Mouse (Mus musculus) CH12.LX (cell line): ENCODE measurements around the gene 1110017D15Rik.

Source experiments
- CHD2 ChIP-seq: IDR thresholded peaks from 2 replicates; pipeline ENCODE4 v1.6.1; 2011; ENCODE audit warnings: low read length, improper control_type of control experiment
- CTCF ChIP-seq, 2 experiments: IDR thresholded peaks in 1 of 2; conservative IDR thresholded peaks in 1 of 2; 2 replicates each; pipeline ENCODE4 v1.5.1; 2011 to 2012; ENCODE audit warnings: low read depth in 2 of 2, low read length in 2 of 2, improper control_type of control experiment in 1 of 2, inconsistent platforms in 1 of 2, mild to moderate bottlenecking in 1 of 2, moderate library complexity in 1 of 2
- GABPA ChIP-seq: IDR thresholded peaks from 2 replicates; pipeline ENCODE4 v1.6.1; 2012; ENCODE audit warnings: low read depth, low read length, improper control_type of control experiment, inconsistent platforms; ENCODE audit not compliant: insufficient replicate concordance
- JUND ChIP-seq: conservative IDR thresholded peaks from 2 replicates; pipeline ENCODE4 v1.6.1; 2011; ENCODE audit warnings: low read depth, low read length, improper control_type of control experiment
- MAFK ChIP-seq: IDR thresholded peaks from 2 replicates; pipeline ENCODE4 v1.6.1; 2011; ENCODE audit warnings: low read length, improper control_type of control experiment; ENCODE audit not compliant: insufficient replicate concordance
- MAX ChIP-seq: IDR thresholded peaks from 2 replicates; pipeline ENCODE4 v1.6.1; 2011; ENCODE audit warnings: low read length, improper control_type of control experiment
- MAZ ChIP-seq: IDR thresholded peaks from 2 replicates; pipeline ENCODE4 v1.6.1; 2012; ENCODE audit warnings: low read depth, mild to moderate bottlenecking, inconsistent platforms, low read length, improper control_type of control experiment, moderate library complexity
- MYC ChIP-seq: IDR thresholded peaks from 2 replicates; pipeline ENCODE4 v1.6.1; 2011; ENCODE audit warnings: low read depth, mild to moderate bottlenecking, improper control_type of control experiment, low read length
- NELFE ChIP-seq: IDR thresholded peaks from 2 replicates; pipeline ENCODE4 v1.6.1; 2011; ENCODE audit warnings: low read depth, low read length, improper control_type of control experiment
- POLR2A ChIP-seq: IDR thresholded peaks from 2 replicates; pipeline ENCODE4 v1.6.1; 2011; ENCODE audit warnings: low read depth, mild to moderate bottlenecking, improper control_type of control experiment, low read length
- POLR2AphosphoS2 ChIP-seq: IDR thresholded peaks from 2 replicates; pipeline ENCODE4 v1.6.1; 2011; ENCODE audit warnings: low read depth, low read length, improper control_type of control experiment
- RAD21 ChIP-seq: IDR thresholded peaks from 2 replicates; pipeline ENCODE4 v1.6.1; 2011; ENCODE audit warnings: low read depth, mild to moderate bottlenecking, low read length, improper control_type of control experiment, moderate library complexity
- TBP ChIP-seq: conservative IDR thresholded peaks from 2 replicates; pipeline ENCODE4 v1.6.1; 2011; ENCODE audit warnings: low read depth, low read length, improper control_type of control experiment
- ZNF384 ChIP-seq: IDR thresholded peaks from 2 replicates; pipeline ENCODE4 v1.6.1; 2012; ENCODE audit warnings: low read depth, low read length, improper control_type of control experiment, inconsistent platforms

- TF ChIP-seq ZNF384 (no peak), POLR2A (no peak), CTCF (conservative IDR thresholded peaks at IDR 0.05 in 1 of 2, IDR thresholded peaks at IDR 0.05 in 1 of 2; ENCODE audit: low read depth in 2 of 2, low read length in 2 of 2) (no peak), TBP (no peak), RAD21 (no peak), GABPA (no peak), POLR2AphosphoS2 (no peak), MAZ (no peak), MAFK (no peak), NELFE (no peak), MYC (no peak), CHD2 (no peak), MAX (no peak), JUND (no peak)
These were observed 9.4 kb upstream of the 1110017D15Rik start for GRCm38 (mm10) chr4:41526553-41526952.
